Mouse (Mus musculus): ENCODE measurements around the gene Traf2. TPM values are rescaled to one million over a fixed set of nuclear protein-coding genes. Genes with fewer than 3 reads are reported as not detected.

Traf2 gene
- polyA plus RNA-seq, 1 experiment from 2014 or later, result 18.9 TPM

- WGBS, result 63% methylated on average over 6 of the region's 6 CpGs
- no peak for ATAC-seq (replicated peaks)
- no peak overlapping the region for H3K4me2 ChIP-seq
- H3K27ac ChIP-seq, result no peak overlapping the region
- H3K9me3 ChIP-seq, result no peaks in the 10 kb centered on the region
- H3K4me3 ChIP-seq, result no peak overlapping the region
- H3K36me3 ChIP-seq (replicated peaks), result no peaks in the 10 kb centered on the region
- H3K4me1 ChIP-seq, result peaks cover 20% of the 10 kb centered on the region
- H3K9ac ChIP-seq, result no peak overlapping the region
- no peaks in the 10 kb centered on the region for H3K27me3 ChIP-seq (replicated peaks)
These were observed 48.7 kb downstream of the Traf2 start for GRCm38 (mm10) chr2:25497846-25498575.

GRCm38 (mm10) chr2:25496462-25496861 lies 50.3 kb downstream of the Traf2 start:
- H3K9me3 ChIP-seq, result no peaks in the 10 kb centered on the region
- no peaks in the 10 kb centered on the region for H3K36me3 ChIP-seq (replicated peaks)
- H3K4me2 ChIP-seq, result no peak overlapping the region
- no peak for ATAC-seq (replicated peaks)
- H3K27me3 ChIP-seq (replicated peaks), result no peaks in the 10 kb centered on the region
- no peak overlapping the region for H3K9ac ChIP-seq
- H3K4me3 ChIP-seq, result no peak overlapping the region
- 45% methylated on average over 4 of the region's 4 CpGs for WGBS
- H3K27ac ChIP-seq, result no peak overlapping the region
- H3K4me1 ChIP-seq, result peaks cover 9% of the 10 kb centered on the region

GRCm38 (mm10) chr2:25493476-25493961 lies 53.2 kb downstream of the Traf2 start, which contains the start of gene Lcn12:
Lcn12 (minus strand) TSS chr2:25493911.
- H3K4me2 ChIP-seq, result no peak within 1 kb of the TSS

GRCm38 (mm10) chr2:25492988-25493387 lies 53.8 kb downstream of the Traf2 start:
- Histone ChIP-seq H3K36me3 (replicated peaks) (no peaks in the 10 kb centered on the region), H3K9ac (no peak overlapping the region), H3K4me2 (no peak overlapping the region), H3K9me3 (no peaks in the 10 kb centered on the region), H3K4me1 (no peaks in the 10 kb centered on the region), H3K4me3 (no peak overlapping the region), H3K27me3 (replicated peaks) (no peaks in the 10 kb centered on the region), H3K27ac (no peak overlapping the region)
- ATAC-seq (replicated peaks), result no peak
- 90% methylated on average over 5 of the region's 5 CpGs for WGBS

More at GRCm38 (mm10) chr2:25493476-25493961, 53.2 kb downstream of the Traf2 start, which contains the start of gene Lcn12:
- WGBS, result 90% methylated on average over 5 of the region's 5 CpGs
- Histone ChIP-seq H3K9me3 (no peaks in the 10 kb centered on the region), H3K36me3 (replicated peaks) (no peaks in the 10 kb centered on the region), H3K27me3 (replicated peaks) (no peaks in the 10 kb centered on the region), H3K4me1 (no peaks in the 10 kb centered on the region), H3K4me3 (no peak within 1 kb of the TSS), H3K9ac (no peak within 1 kb of the TSS), H3K27ac (no peak within 1 kb of the TSS)
- no peak for ATAC-seq (replicated peaks)

DNA sequence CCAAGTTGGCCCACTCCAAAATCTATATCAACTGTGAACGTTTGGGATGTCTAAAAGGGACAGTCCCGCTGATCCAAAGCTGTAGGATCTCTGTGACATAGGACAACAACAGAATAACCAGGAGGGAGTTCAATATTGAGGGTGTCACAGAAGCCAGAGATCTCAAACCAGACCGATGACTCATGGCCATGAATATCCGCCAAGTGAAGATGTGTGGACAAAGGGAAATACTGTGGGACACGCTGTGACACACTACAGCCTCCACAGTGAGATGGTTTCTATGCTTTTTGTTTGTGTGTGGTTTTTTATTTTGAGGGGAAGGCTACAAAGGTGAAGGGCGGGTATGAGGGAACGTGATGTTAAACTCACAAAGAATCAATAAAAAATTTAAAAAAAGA lies 58.1 kb downstream of the Traf2 start:
- no peak overlapping the region for H3K9ac ChIP-seq
- H3K4me1 ChIP-seq, result no peaks in the 10 kb centered on the region
- 80% methylated on average over 7 of the region's 7 CpGs for WGBS

GRCm38 (mm10) chr2:25487965-25488670 lies 58.6 kb downstream of the Traf2 start:
- H3K4me3 ChIP-seq, result no peak overlapping the region
- no peak overlapping the region for H3K27ac ChIP-seq
- no peak for ATAC-seq (replicated peaks)
- H3K9me3 ChIP-seq, result no peaks in the 10 kb centered on the region
- no peak overlapping the region for H3K4me2 ChIP-seq
- H3K36me3 ChIP-seq (replicated peaks), result no peaks in the 10 kb centered on the region
- H3K4me1 ChIP-seq, result no peaks in the 10 kb centered on the region
- no peaks in the 10 kb centered on the region for H3K27me3 ChIP-seq (replicated peaks)
- 76% methylated on average over 6 of the region's 6 CpGs for WGBS
- H3K9ac ChIP-seq, result no peak overlapping the region

More for the DNA sequence above, 58.1 kb downstream of the Traf2 start:
- no peaks in the 10 kb centered on the region for H3K36me3 ChIP-seq (replicated peaks)
- H3K4me2 ChIP-seq, result no peak overlapping the region
- no peaks in the 10 kb centered on the region for H3K27me3 ChIP-seq (replicated peaks)
- no peak overlapping the region for H3K27ac ChIP-seq
- no peaks in the 10 kb centered on the region for H3K9me3 ChIP-seq
- no peak for ATAC-seq (replicated peaks)
- H3K4me3 ChIP-seq, result no peak overlapping the region

- Histone ChIP-seq H3K9ac (no peak overlapping the region), H3K27me3 (replicated peaks) (no peaks in the 10 kb centered on the region), H3K4me2 (no peak overlapping the region), H3K4me1 (no peaks in the 10 kb centered on the region), H3K9me3 (no peaks in the 10 kb centered on the region), H3K27ac (no peak overlapping the region), H3K4me3 (no peak overlapping the region), H3K36me3 (replicated peaks) (no peaks in the 10 kb centered on the region)
- ATAC-seq (replicated peaks), result no peak
- 68% methylated on average over 11 of the region's 11 CpGs for WGBS
These were observed 61.7 kb downstream of the Traf2 start for GRCm38 (mm10) chr2:25484901-25485647.

DNA sequence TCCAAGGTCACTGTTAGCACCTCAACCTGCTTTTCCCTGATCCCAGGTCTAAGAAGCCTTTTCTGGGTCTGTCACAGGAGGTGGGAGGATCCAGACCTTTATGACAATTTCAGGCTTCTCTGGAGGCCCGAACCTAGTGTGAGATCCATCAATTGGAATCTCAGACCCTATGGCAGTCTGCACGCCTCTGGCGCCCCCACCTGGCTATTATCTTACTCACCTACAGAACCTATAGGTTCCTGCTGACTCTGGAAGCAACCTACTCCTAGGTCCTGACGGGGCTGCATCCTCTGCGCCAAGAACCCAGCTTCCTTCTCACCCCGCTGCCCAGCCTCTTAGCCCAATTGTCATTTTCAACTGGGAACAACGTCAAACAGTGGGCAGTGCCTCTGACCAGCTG lies 63.8 kb downstream of the Traf2 start:
- WGBS, result 33% methylated on average over 7 of the region's 7 CpGs

GRCm38 (mm10) chr2:25480541-25480940 lies 66.2 kb downstream of the Traf2 start:
- no peak overlapping the region for H3K27ac ChIP-seq
- no peak overlapping the region for H3K4me2 ChIP-seq
- H3K9ac ChIP-seq, result no peak overlapping the region
- H3K36me3 ChIP-seq (replicated peaks), result no peaks in the 10 kb centered on the region
- H3K4me1 ChIP-seq, result no peaks in the 10 kb centered on the region
- H3K27me3 ChIP-seq (replicated peaks), result no peaks in the 10 kb centered on the region
- ATAC-seq (replicated peaks), result no peak
- WGBS, result 93% methylated on average over 1 of the region's 1 CpGs
- H3K4me3 ChIP-seq, result no peak overlapping the region
- no peaks in the 10 kb centered on the region for H3K9me3 ChIP-seq

More for the DNA sequence above, 63.8 kb downstream of the Traf2 start:
- no peaks in the 10 kb centered on the region for H3K27me3 ChIP-seq (replicated peaks)
- no peak overlapping the region for H3K4me3 ChIP-seq
- no peak overlapping the region for H3K4me2 ChIP-seq
- no peaks in the 10 kb centered on the region for H3K9me3 ChIP-seq
- H3K4me1 ChIP-seq, result no peaks in the 10 kb centered on the region
- H3K36me3 ChIP-seq (replicated peaks), result no peaks in the 10 kb centered on the region
- H3K27ac ChIP-seq, result no peak overlapping the region
- H3K9ac ChIP-seq, result no peak overlapping the region
- ATAC-seq (replicated peaks), result no peak

DNA sequence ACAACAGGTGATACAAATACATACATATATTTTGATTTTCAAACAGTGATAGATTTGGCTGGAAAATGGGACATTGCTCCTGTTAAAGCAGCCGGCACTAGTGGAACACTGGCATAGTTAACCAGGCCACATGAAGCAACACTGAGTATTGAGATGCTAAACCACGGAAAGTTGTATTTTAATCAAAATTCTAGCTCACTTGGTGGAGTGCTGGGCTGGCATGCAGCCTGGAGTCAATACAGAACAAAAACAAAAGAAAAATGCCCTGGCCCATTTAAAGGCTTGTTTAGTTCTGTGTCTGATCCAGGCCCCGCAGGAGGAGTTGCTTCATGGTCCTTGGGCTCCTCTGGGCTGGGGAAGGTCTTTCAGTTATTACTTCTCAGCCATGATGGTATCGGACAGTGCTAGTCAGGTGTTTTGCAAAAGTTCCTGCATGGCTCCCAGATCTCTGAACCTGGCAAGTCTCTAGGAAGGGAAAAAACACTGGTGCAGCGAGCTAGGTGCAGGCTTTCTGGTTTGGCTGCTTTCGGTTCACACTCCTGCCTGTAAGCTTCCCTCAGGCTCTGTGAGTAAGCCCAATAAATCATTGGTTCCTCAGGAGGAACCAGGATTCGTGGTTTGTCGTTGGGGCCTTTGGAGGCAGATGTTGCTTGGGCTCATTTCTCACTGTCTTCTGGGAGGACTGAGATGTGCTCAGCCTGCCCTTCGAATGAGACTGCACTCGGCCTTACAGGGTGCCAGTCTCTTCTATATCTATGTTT lies 67.0 kb downstream of the Traf2 start:
- Histone ChIP-seq H3K9me3 (no peaks in the 10 kb centered on the region), H3K36me3 (replicated peaks) (no peaks in the 10 kb centered on the region), H3K27ac (no peak overlapping the region), H3K27me3 (replicated peaks) (no peaks in the 10 kb centered on the region), H3K4me3 (no peak overlapping the region), H3K9ac (no peak overlapping the region), H3K4me1 (no peaks in the 10 kb centered on the region), H3K4me2 (no peak overlapping the region)
- no peak for ATAC-seq (replicated peaks)
- WGBS, result 69% methylated on average over 10 of the region's 10 CpGs

- Histone ChIP-seq H3K4me1 (no peaks in the 10 kb centered on the region), H3K4me3 (no peak overlapping the region), H3K27ac (no peak overlapping the region), H3K27me3 (replicated peaks) (no peaks in the 10 kb centered on the region), H3K9ac (no peak overlapping the region), H3K36me3 (replicated peaks) (no peaks in the 10 kb centered on the region), H3K4me2 (no peak overlapping the region), H3K9me3 (no peaks in the 10 kb centered on the region)
- no peak for ATAC-seq (replicated peaks)
- WGBS, result 84% methylated on average over 3 of the region's 3 CpGs
These were observed 68.6 kb downstream of the Traf2 start for GRCm38 (mm10) chr2:25477967-25478675.

Measured in midbrain, embryonic 15.5 days (tissue).